Mouse (Mus musculus): ENCODE measurements around the gene Insl3.
"Not testable (repeated sequence)": the region's sequence is repeated elsewhere in the genome, so short reads cannot be mapped to it uniquely, and the experiment has no call there.

The Insl3 gene

DNA sequence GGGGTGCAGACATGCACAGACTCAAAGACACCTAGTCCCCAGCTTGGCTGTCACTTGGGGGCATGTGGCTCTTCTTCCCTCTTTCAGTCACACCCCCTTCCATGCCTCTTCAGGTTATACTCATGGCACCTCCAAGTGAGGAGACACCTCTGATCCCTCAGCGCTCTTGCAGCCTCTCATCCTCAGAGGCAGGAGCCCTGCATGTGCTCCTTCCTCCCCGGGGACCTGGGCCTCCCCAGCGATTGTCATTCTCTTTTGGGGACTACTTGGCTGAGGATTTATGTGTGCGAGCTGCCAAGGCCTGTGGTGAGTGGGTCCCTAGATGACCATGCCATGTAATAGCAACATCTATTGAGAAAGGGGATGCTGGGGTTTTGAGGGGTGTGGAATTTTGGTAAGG, 10.8 kb upstream of the Insl3 start:
- DNase-seq: no peak

DNA sequence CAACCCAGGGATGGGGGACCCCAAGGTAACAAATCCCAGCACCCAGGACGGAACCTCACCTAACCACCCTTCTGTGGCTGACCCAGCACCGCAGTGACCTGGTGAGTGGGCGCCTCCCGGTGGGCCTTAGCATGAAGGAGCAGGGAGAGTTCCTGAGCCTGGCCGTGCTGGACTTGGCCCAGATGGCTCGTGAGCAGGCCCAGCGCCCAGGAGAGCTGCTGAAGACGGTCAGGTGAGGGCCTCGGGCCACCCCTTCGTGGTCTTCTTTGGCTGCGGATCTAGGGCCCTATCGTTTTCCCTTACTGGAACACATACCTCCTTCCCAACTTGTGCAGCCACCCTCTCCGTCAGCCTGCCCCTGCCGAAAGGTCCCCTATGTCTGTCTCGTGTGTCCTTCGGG, 9.9 kb upstream of the Insl3 start:
- no peak for DNase-seq

DNA sequence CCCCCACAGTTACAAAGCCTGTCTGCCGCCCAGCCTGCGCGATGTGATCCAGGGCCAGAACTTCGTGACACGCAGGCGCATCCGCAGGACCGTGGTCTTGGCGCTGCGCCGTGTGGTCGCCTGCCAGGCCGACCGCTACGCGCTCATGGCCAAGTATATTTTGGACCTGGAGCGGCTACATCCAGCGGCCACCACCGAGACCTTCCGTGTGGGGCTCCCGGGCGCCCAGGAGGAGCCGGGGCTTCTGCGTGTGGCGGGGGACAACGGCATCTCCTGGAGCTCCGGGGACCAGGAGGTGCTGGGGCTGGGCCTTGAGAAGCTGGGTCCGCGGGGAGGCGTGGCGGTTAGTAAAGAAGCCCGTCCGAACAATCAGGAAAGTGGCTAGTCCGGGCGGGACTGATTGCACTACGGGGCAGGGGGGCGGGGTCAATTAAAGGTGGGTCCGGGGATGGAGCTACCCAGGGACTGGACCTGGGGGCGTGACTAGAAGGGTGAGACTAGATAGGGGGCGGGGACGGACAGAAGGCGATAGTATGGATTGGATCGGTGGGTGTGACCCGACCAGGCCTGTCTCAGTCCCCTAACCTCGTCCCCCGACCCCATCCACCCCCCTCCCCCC, 9.4 kb upstream of the Insl3 start:
- DNase-seq: no peak

- DNase-seq: no peak
These were observed 8.5 kb upstream of the Insl3 start for GRCm38 (mm10) chr8:71680471-71680870.

DNA sequence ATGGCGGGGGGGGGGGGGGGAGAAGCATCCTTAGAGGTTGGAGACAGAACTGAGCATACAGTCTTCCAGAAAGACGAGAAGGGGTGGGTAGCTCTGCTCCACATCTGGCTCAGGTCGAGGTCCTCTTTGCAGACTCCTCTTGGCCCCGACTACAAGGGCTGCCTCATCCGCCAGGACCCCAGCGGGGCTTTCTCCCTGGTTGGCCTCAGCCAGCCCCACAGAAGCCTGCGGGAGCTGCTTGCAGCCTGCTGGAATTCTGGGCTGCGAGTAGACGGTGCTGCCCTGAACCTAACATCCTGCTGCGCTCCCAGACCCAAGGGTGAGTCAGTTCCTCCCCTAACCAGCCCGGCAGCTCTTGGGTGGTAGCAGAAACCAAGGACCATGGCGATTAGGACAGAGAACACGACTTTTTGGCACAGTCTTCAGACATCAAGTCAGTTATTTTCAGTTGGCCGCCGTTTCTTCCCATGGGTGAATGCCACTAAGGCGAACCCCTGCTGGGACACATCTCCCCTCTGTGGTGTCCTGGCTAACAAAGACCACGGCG, 7.6 kb upstream of the Insl3 start:
- no peak for DNase-seq

DNA sequence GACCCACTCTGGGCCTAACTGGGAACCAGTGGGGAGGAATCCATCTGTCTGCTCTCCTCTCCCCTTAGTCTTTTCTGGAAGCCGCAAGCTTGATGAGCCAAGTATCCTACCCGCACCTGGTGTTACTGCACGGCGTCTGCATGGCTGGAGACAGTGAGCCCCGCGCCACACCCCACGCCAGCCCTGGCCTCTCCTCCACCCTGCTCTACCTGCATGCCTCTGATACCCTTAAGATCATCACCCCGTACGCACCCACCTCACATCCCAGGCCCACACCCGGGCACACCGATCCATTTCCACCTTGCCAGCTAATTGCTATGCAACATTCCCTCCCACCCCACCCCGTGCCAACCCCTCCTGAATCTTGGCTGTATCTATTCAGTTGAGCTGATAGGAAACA, 6.2 kb upstream of the Insl3 start:
- no peak for DNase-seq

GRCm38 (mm10) chr8:71684701-71685100, 4.3 kb upstream of the Insl3 start:
- DNase-seq: no peak

DNA sequence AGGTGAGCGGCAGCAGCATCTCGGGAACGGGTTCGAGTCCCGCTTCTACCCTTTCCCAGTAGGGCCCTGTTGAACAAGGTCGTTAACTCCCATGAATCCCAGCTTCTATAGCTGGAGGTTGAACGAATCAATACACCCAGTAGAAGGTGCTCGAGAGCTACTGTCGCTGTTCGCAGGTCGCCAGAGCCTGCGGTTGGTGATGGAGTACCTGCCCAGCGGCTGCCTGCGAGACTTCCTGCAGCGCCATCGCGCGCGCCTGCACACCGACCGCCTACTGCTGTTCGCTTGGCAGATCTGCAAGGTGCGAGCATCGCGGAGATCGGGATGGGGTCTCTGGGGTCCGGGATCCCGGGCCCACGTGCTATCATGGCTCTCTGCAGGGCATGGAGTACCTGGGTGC, 3.4 kb upstream of the Insl3 start:
- no peak for DNase-seq

- DNase-seq: no peak
These were observed 2.8 kb upstream of the Insl3 start for GRCm38 (mm10) chr8:71686143-71686734.

DNA sequence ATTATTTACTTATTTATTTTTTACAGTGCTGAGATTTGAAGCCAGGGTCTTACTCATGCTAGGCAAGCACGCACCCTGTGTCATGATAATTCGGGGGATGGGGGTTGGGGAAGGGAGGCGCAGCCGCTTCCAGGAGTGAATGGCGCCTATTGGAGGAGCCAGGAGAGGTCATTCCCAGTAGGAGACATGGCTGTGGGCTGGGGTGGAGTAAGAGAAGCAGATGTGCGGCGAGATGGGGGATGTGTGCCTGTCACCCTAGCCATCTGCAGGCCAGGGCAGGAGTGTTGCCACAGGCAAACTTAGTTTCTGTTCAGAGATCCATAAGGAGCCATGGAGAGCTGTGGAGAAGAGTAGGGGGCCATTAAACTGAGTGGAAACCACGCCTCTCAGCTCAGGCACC, 1.4 kb upstream of the Insl3 start:
- DNase-seq: no peak

DNA sequence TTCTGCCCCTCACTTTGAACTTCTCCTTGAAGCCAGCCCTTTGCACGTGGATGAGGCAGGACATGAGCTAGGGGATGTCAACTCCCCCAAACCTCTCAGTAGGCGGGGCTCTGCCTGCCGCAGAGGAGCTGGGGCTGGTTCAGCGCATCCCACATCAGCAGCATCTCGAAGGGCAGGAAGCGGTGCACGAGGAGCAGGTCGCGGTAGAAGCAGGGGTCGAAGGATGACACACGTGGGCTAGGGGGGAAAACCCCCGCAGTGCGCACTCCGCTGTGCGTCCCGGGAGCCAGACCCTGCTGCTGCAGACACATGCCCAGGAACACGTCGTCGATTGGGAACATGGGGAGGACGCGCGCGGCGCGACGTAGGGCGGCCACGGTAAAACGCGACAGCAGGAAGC, 3.5 kb downstream of the Insl3 start:
- DNase-seq: no peak

- no peak for DNase-seq
These were observed 4.4 kb downstream of the Insl3 start for GRCm38 (mm10) chr8:71693166-71694041.

- not testable (repeated sequence) for DNase-seq
These were observed 6.4 kb downstream of the Insl3 start for GRCm38 (mm10) chr8:71695456-71695855.

GRCm38 (mm10) chr8:71700493-71701269, 11.7 kb downstream of the Insl3 start:
- DNase-seq: no peak

GRCm38 (mm10) chr8:71701414-71702086, 12.5 kb downstream of the Insl3 start, which contains the start of gene B3gnt3:
Gene B3gnt3, minus strand, starts transcription at chr8:71701789.
- DNase-seq: no peak

- DNase-seq: no peak
These were observed 13.0 kb downstream of the Insl3 start for GRCm38 (mm10) chr8:71702087-71702432.

- DNase-seq: no peak
These were observed 13.9 kb downstream of the Insl3 start for GRCm38 (mm10) chr8:71702923-71703322.

DNA sequence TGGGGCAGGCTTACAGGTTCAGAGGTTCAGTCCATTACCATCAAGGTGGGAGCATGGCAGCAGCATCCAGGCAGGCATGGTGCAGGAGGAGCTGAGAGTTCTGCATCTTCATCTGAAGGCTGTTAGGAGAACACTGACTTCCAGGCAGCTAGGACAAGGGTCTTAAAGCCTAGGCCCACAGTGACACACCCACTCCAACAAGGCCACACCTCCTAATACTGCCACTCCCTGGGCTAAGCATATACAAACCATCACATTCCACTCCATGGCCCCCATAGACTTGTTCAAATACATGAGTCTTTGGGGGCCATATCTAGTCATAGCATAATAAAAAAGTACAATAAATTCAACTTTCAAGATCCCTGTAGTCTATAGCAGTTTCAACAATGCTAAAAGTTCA, 14.4 kb downstream of the Insl3 start:
- not testable (repeated sequence) for DNase-seq

- peak; percentile 45 for DNase-seq
These were observed 18.9 kb downstream of the Insl3 start for GRCm38 (mm10) chr8:71707874-71708273.

GRCm38 (mm10) chr8:71709134-71709799, 20.3 kb downstream of the Insl3 start:
- no peak for DNase-seq

DNA sequence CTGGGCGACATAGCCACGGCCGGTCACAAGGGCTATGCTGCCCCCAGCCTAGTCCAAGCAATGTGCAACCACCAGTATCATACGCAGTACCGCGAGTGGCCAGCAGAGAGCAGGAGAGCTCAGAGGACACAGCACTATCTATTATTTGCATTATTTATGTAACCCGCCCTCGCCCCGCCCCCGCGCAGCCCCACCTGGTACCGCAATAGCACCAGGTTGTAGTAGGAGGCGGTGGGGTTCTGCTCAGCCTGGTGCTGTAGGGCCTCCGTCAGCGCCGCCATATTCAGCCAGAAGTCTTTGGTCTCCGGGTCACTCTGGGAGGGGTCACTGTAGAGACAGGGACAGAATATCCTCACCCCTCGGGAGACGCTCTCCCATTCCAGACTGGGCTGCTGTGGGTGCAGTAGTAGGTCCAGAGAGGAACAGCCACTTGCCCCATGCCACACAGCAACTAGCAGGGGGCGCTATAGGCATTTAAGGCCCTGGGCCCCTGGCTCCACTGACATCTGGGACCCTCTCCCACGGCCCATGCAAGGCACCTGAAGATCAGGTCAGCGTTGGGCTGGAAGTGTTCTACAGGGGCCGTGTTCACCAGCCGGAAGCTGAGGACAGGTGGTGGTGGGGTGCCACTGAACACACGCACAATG, 20.9 kb downstream of the Insl3 start:
- DNase-seq: peak; percentile 86
